Mouse (Mus musculus) neural tube, embryonic 12.5 days (tissue): Measurements from ENCODE around the gene Ccdc106. TPM values are rescaled to one million over a fixed set of nuclear protein-coding genes. Genes with fewer than 3 reads are reported as not detected.

ENCODE experiments used
- ATAC-seq: fragments of 200-750 bp; cut with Nextera tagmentation; 2 replicates; pipeline ENCODE4 v1.8.0; 2017; ENCODE audit warnings: low read depth, mild to moderate bottlenecking, moderate TSS enrichment, moderate library complexity; ENCODE audit not compliant: low FRiP score
- H3K27ac ChIP-seq: fragments of 300-500 bp; sonication (generic); 2 replicates; pipeline ENCODE4 v1.5.1; 2016
- H3K27me3 ChIP-seq: fragments of 300-500 bp; sonication (generic); replicated peaks from 2 replicates; pipeline ENCODE4 v1.6.1; 2016; ENCODE audit warnings: mild to moderate bottlenecking
- H3K36me3 ChIP-seq: fragments of 300-500 bp; sonication (generic); 2 replicates; pipeline ENCODE4 v1.6.1; 2016; ENCODE audit warnings: mild to moderate bottlenecking
- H3K4me1 ChIP-seq: fragments of 300-500 bp; sonication (generic); 2 replicates; pipeline ENCODE4 v1.6.1; 2016
- H3K4me2 ChIP-seq: fragments of 300-500 bp; sonication (generic); replicated peaks from 2 replicates; pipeline ENCODE4 v1.6.1; 2016; ENCODE audit warnings: mild to moderate bottlenecking
- H3K4me3 ChIP-seq: fragments of 300-500 bp; sonication (generic); 2 replicates; pipeline ENCODE4 v1.5.1; 2016
- H3K9ac ChIP-seq: fragments of 300-500 bp; sonication (generic); 2 replicates; pipeline ENCODE4 v1.6.1; 2016; ENCODE audit warnings: mild to moderate bottlenecking
- H3K9me3 ChIP-seq: fragments of 300-500 bp; sonication (generic); 2 replicates; pipeline ENCODE4 v1.6.1; 2016; ENCODE audit warnings: mild to moderate bottlenecking
- WGBS: fragments of 180-500 bp; shearing (Covaris S2); methylation state at CpG from one replicate; pipeline ENCODE4 v1.1.7; 2016; 5-methylcytosine and 5-hydroxymethylcytosine counted together
- polyA plus RNA-seq: library from polyadenylated mRNA; unstranded; fragments of >200 nt; fragmentation: Nextera tagmentation; extraction: Ambion mirVana; gene quantifications from 2 replicates; pipeline ENCODE4 v1.2.1, GENCODE M21; 2016

Ccdc106 gene
- polyA plus RNA-seq: 14.3 and 17.0 TPM in 2 replicates

DNA sequence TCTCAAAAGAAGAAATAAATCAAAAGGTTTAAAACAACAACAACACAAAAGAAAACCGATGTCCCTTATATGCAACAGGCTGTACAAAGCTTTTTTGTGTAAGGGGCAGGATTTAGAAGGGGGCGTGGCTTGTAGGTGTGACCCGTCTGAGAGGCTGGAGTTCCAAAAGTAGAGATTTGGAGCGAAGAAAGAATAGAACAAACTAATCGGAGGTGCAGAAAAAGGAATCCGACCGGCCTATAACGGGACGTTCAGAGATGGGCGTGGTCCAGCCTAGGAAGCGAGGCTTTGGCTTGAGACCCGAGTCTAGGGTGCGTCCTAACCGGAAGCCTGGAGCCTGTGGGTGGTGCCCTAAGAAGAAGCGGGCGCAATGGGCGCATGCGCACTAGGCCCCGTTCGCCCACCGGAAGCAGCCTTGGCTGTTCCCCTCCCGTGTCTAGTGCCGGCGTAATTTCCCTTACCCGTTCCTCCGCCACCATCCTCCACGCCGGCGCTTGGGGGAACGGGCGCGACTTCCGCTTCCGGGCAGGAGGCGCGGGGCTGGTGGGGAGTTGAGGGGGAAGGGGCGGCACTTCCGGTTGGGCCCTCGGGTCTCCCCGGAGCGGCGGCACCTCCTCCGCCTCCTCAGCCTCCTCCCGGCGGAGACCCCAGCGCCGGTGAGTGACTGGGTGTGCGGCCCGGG, at the start of gene Ccdc106, which contains the start of gene Zfp865:
Ccdc106 (plus strand) TSS at position 554 of the 682 bp plus-strand sequence.
Zfp865 (plus strand) TSS at position 377 of the 682 bp plus-strand sequence.
- WGBS: under 1% methylated on average over 49 of the region's 49 CpGs
- ATAC-seq: peak; percentile 80
- peak within 1 kb of the TSS; percentile 83 for H3K27ac ChIP-seq

DNA sequence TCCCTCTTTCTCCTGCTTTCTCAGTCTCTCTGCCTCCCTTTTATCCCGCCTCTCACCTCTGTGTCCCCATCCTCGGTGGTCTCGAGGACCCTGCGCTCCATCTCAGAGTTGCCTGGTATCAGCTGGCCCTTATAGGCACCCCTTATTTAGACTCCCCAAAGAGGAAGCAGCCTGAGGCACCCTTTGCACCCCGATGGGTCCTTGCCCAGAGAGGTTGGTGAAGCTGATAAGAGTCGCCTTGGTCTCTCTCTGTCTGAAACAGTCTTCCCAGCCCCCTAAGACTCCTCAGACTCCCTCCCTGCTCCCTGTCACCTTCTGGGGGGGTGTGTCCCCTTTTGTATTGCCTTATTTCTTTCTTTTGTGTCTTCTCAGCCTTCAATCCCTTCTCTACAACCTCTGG, 49.3 kb upstream of the Ccdc106 start, which contains the start of gene Sbk3:
Sbk3 (minus strand) TSS at position 101 of the 400 bp plus-strand sequence.
- 46% methylated on average over 6 of the region's 6 CpGs for WGBS
- Histone ChIP-seq H3K27ac (no peak within 1 kb of the TSS), H3K4me3 (no peak within 1 kb of the TSS), H3K36me3 (no peaks in the 10 kb centered on the region), H3K4me2 (no peak within 1 kb of the TSS), H3K9ac (no peak within 1 kb of the TSS), H3K4me1 (no peaks in the 10 kb centered on the region), H3K27me3 (peaks cover 6% of the 10 kb centered on the region; the same call in 1 of the 2 replicates), H3K9me3 (no peaks in the 10 kb centered on the region)
- no peak for ATAC-seq

More for the DNA sequence above, at the start of gene Ccdc106, which contains the start of gene Zfp865:
- Histone ChIP-seq H3K4me3 (peak within 1 kb of the TSS; percentile 87), H3K36me3 (peaks cover 28% of the 10 kb centered on the region), H3K9ac (peak within 1 kb of the TSS; percentile 95), H3K9me3 (no peaks in the 10 kb centered on the region), H3K4me1 (peaks cover 10% of the 10 kb centered on the region), H3K27me3 (no peaks in the 10 kb centered on the region), H3K4me2 (peak within 1 kb of the TSS; percentile 83)

DNA sequence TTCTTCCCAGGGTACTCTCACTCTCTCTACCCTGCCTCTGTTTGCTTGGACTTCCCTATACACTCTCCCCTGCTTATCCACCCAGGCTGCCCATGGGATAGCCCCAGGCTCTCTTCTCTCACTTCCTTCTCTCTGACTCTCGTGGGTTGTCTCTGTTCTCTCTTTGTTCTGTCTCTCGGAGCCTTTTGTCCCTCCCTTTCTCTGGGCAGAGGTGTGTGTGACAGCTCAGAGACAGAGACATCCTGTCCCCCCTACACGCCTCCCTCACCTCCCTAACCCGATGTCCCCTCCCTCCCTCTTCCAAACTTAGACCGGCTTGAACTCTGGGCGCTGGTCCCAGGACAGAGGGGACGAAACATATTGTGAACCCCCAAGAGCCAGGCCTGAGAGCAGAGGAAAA, 48.6 kb upstream of the Ccdc106 start:
- Histone ChIP-seq H3K4me1 (no peaks in the 10 kb centered on the region), H3K27ac (no peak overlapping the region), H3K4me3 (no peak overlapping the region), H3K36me3 (no peaks in the 10 kb centered on the region), H3K27me3 (peaks cover 6% of the 10 kb centered on the region; the same call in 1 of the 2 replicates), H3K9ac (no peak overlapping the region), H3K9me3 (peaks cover 1% of the 10 kb centered on the region; the same call in 1 of the 2 replicates), H3K4me2 (no peak overlapping the region)
- 38% methylated on average over 7 of the region's 7 CpGs for WGBS
- ATAC-seq: no peak

DNA sequence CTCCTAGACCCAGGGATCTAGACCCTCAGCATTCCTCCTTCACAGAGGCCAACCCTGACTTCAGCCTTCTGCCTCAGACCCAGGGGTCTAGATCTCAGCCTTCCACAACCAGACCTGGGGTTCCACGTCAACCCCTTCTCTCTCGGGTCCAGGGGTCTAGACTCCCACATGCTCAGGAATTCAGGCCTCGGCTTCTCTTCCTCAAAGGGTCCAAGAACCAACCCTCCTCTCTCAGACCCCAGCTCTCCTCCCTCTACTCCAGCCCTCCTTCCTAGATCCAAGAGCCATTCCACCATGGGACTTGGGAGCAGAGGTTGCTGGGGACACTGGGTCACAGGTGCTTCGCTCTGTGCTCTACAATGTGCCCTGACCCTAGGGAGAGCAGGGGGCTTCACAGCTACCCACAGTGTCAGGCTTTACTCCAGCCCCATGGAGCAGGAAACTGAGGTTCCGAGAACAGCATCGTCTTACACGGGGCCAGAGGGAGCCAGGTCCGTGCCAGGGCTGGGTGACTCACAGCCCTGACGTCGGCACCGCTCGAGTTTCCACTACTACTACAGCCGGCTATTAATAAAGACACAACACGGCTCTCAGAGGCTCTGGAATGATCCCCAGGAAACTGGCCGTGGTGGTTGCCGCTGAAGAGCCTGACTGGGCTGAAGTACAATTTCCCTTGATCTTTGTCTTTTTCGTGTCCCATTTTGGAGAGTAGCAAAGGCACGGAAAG, 47.9 kb upstream of the Ccdc106 start:
- Histone ChIP-seq H3K36me3 (no peaks in the 10 kb centered on the region), H3K27ac (no peak overlapping the region), H3K9me3 (peaks cover 4% of the 10 kb centered on the region; the same call in 1 of the 2 replicates), H3K9ac (no peak overlapping the region), H3K27me3 (peaks cover 3% of the 10 kb centered on the region; the same call in 1 of the 2 replicates), H3K4me2 (no peak overlapping the region), H3K4me3 (no peak overlapping the region), H3K4me1 (no peaks in the 10 kb centered on the region)
- no peak for ATAC-seq
- 76% methylated on average over 18 of the region's 18 CpGs for WGBS

GRCm38 (mm10) chr7:4975455-4975854, 44.9 kb upstream of the Ccdc106 start:
- no peaks in the 10 kb centered on the region for H3K27me3 ChIP-seq
- no peak overlapping the region for H3K4me2 ChIP-seq
- peaks cover 4% of the 10 kb centered on the region; the same call in 1 of the 2 replicates for H3K9me3 ChIP-seq
- no peaks in the 10 kb centered on the region for H3K36me3 ChIP-seq
- no peak for ATAC-seq
- no peaks in the 10 kb centered on the region for H3K4me1 ChIP-seq
- H3K9ac ChIP-seq: no peak overlapping the region
- no peak overlapping the region for H3K4me3 ChIP-seq
- no peak overlapping the region for H3K27ac ChIP-seq
- 69% methylated on average over 4 of the region's 4 CpGs for WGBS

DNA sequence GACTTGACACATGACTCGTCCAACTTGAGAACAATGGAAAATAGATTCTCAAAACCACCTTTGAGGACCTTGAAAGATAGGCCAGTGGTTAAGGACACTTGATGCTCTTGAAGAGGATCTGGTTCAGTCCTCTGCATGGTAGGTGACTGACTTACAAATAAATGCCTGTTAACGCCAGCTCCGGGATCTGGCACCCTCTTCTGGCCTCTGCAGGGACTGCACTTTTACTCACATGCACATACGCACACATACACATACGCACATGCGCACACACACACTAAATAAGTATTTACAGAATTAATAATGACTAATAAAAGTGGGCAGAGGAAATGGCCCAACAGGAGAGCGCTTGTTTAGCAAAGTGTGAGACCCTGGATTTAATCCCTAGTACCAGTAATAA, 43.5 kb upstream of the Ccdc106 start:
- ATAC-seq: no peak
- Histone ChIP-seq H3K36me3 (no peaks in the 10 kb centered on the region), H3K4me2 (no peak overlapping the region), H3K9ac (no peak overlapping the region), H3K4me1 (no peaks in the 10 kb centered on the region), H3K27ac (no peak overlapping the region), H3K4me3 (no peak overlapping the region), H3K27me3 (no peaks in the 10 kb centered on the region), H3K9me3 (peaks cover 4% of the 10 kb centered on the region; the same call in 1 of the 2 replicates)
- 89% methylated on average over 7 of the region's 7 CpGs for WGBS

- H3K4me2 ChIP-seq: no peak overlapping the region
- H3K4me1 ChIP-seq: peaks cover 5% of the 10 kb centered on the region
- H3K9ac ChIP-seq: no peak overlapping the region
- no peak overlapping the region for H3K27ac ChIP-seq
- ATAC-seq: no peak
- 68% methylated on average over 2 of the region's 2 CpGs for WGBS
- H3K9me3 ChIP-seq: 0 out of 2 replicates have a peak, but pooled peaks cover 10% of the 10 kb centered on the region
- peaks cover 21% of the 10 kb centered on the region for H3K36me3 ChIP-seq
- H3K27me3 ChIP-seq: peaks cover 7% of the 10 kb centered on the region
- H3K4me3 ChIP-seq: no peak overlapping the region
Measured at GRCm38 (mm10) chr7:4988250-4988649, 32.1 kb upstream of the Ccdc106 start.

DNA sequence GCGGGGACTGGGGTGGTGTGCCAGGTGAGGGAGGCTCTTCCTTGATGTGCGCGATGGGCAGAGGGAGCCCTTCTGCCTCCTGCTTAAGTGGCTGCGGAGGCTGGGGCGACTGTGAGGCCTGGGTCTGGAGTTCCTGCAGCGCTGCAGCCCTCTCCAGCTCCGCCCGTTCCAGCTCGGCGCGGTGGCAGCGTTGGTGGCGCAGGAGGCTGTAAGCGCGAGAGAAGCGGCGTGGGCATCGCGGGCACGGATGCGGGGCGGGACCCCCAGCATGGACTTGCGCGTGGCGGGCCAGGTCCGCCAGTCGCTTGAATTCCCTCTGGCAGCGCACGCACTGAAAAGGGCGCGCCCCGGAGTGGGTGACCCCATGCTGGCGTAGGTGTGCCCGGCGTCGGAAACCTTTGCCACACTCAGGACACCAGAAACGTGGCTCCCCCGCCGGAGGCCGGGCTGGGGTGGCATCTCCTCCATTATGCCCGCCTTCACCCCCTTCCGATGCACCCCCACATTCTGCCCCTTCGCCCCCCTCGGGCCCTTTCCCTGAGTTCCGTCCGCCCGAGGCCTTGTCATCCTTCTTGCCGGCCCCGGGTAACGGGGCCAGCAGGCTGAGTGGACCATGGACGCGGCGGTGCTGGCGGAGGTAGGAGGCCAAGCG, 26.9 kb upstream of the Ccdc106 start:
- Histone ChIP-seq H3K4me2 (peak overlapping the region; percentile 89), H3K36me3 (peaks cover 35% of the 10 kb centered on the region), H3K4me3 (peak overlapping the region; percentile 65), H3K27ac (no peak overlapping the region), H3K9me3 (0 out of 2 replicates have a peak, but pooled peaks cover 15% of the 10 kb centered on the region), H3K27me3 (peaks cover 22% of the 10 kb centered on the region), H3K9ac (peak overlapping the region; percentile 83), H3K4me1 (peaks cover 33% of the 10 kb centered on the region)
- no peak for ATAC-seq
- 23% methylated on average over 55 of the region's 55 CpGs for WGBS

DNA sequence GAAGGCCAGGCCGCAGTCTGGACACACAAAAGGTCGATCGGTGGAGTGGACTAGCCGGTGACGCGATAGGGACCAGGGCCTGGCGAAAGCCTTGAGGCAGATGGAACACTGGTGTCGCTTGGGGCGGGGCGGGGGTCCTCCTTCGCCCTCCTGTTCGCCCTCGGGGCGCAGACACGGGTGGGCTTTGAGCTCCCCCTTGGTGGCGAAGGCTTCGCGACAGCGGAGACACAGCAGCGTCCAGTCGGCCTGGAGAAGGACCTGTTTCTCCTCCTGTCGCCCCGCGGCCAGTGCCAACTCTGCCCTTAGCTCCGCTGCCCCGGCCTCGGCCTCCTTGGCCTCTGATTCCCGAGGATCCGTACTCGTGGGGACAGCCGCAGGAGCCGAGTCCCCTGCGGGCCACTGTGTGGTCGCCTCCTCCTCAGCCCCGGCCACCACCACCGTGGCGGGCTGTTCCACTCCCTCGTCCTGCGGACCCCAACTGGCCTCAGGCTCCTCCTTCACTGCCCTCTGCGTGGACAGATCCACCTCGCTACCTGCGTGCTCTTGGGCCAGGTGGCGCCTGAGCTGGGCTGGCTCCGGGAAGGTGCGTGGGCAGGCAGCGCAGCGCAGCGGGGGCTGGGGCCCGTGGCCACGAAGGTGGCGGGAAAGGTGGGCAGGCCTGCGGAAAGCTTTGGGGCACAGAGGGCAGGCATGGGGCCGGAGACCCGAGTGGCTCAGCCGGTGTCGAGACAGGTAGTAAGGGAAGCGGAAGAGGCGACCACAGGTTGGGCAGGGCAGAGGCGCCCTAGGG, 26.2 kb upstream of the Ccdc106 start:
- Histone ChIP-seq H3K4me3 (peak overlapping the region; percentile 65), H3K9ac (peak overlapping the region; percentile 83), H3K4me2 (peak overlapping the region; percentile 89), H3K27me3 (peaks cover 22% of the 10 kb centered on the region), H3K9me3 (0 out of 2 replicates have a peak, but pooled peaks cover 15% of the 10 kb centered on the region), H3K27ac (no peak overlapping the region), H3K36me3 (peaks cover 35% of the 10 kb centered on the region), H3K4me1 (peaks cover 33% of the 10 kb centered on the region)
- 49% methylated on average over 59 of the region's 59 CpGs for WGBS
- ATAC-seq: no peak

- Histone ChIP-seq H3K9me3 (0 out of 2 replicates have a peak, but pooled peaks cover 14% of the 10 kb centered on the region), H3K4me1 (peaks cover 33% of the 10 kb centered on the region), H3K36me3 (peaks cover 35% of the 10 kb centered on the region), H3K27me3 (peaks cover 22% of the 10 kb centered on the region), H3K4me2 (peak overlapping the region; percentile 89), H3K27ac (peak overlapping the region; percentile 46; the same call in 1 of the 2 replicates), H3K9ac (peak overlapping the region; percentile 83), H3K4me3 (peak overlapping the region; percentile 65)
- WGBS: 8% methylated on average over 19 of the region's 19 CpGs
- peak; percentile 8 for ATAC-seq
Measured at GRCm38 (mm10) chr7:4995268-4996002, 24.9 kb upstream of the Ccdc106 start.
